Mouse (Mus musculus) heart, postnatal 25 days (tissue): ENCODE measurements around the gene Ltbp4. TPM values are rescaled to one million over a fixed set of nuclear protein-coding genes. Genes with fewer than 3 reads are reported as not detected.

Experiments
- DNase-seq: peaks from one replicate; pipeline ENCODE4 v3.0.0; 2022; ENCODE audit warnings: low spot score
- intact Hi-C: fragments of 180-260 bp; cut with DNase I; formaldehyde crosslinking; loops from one replicate; pipeline ENCODE4 v1.15.1; 2025
- total RNA-seq, 2 experiments: library from RNA; stranded (reverse); gene quantifications; 2 replicates each; pipeline ENCODE4 v1.2.3; 2021

Gene Ltbp4
- total RNA-seq, 2 experiments from 2014 or later = 210 to 247 TPM

GRCm38 (mm10) chr7:27307551-27307950 lies 29.9 kb downstream of the Ltbp4 start:
- intact Hi-C loops = no loop called here
- DNase-seq = no peak

- no peak for DNase-seq
- intact Hi-C loops = no loop called here
Measured at GRCm38 (mm10) chr7:27306161-27307160, 31.0 kb downstream of the Ltbp4 start.

GRCm38 (mm10) chr7:27305091-27305730 lies 32.3 kb downstream of the Ltbp4 start:
- DNase-seq = no peak
- intact Hi-C loops = no loop called here

GRCm38 (mm10) chr7:27302172-27302571 lies 35.3 kb downstream of the Ltbp4 start:
- DNase-seq = peak; percentile 58
- intact Hi-C loops = loop anchor here (2.0 kb wide), 1 partner anchor 27 kb away; no protein-coding TSS in a partner anchor

- DNase-seq = no peak
- intact Hi-C loops = no loop called here
Measured at GRCm38 (mm10) chr7:27300801-27301200, 36.7 kb downstream of the Ltbp4 start.

- DNase-seq = no peak
- intact Hi-C loops = no loop called here
Measured at GRCm38 (mm10) chr7:27300351-27300750, 37.1 kb downstream of the Ltbp4 start.

GRCm38 (mm10) chr7:27298816-27299215 lies 38.7 kb downstream of the Ltbp4 start:
- no peak for DNase-seq
- intact Hi-C loops = no loop called here

GRCm38 (mm10) chr7:27298033-27298610 lies 39.4 kb downstream of the Ltbp4 start:
- no peak for DNase-seq
- intact Hi-C loops = no loop called here

GRCm38 (mm10) chr7:27296518-27296917 lies 41.0 kb downstream of the Ltbp4 start:
- DNase-seq = no peak
- intact Hi-C loops = no loop called here

GRCm38 (mm10) chr7:27295956-27296355 lies 41.5 kb downstream of the Ltbp4 start:
- DNase-seq = no peak
- intact Hi-C loops = no loop called here

- intact Hi-C loops = loop anchor here (5.0 kb wide), 1 partner anchor 35 kb away; no protein-coding TSS in a partner anchor
- peak; percentile 80 for DNase-seq
Measured at GRCm38 (mm10) chr7:27291795-27292466, 45.6 kb downstream of the Ltbp4 start.

- intact Hi-C loops = loop anchor here (5.0 kb wide), 1 partner anchor 37 kb away; no protein-coding TSS in a partner anchor
- DNase-seq = no peak
Measured at GRCm38 (mm10) chr7:27290555-27290954, 46.9 kb downstream of the Ltbp4 start.

GRCm38 (mm10) chr7:27288732-27289131 lies 48.8 kb downstream of the Ltbp4 start:
- no peak for DNase-seq
- intact Hi-C loops = no loop called here

- no peak for DNase-seq
- intact Hi-C loops = loop anchor here (1.0 kb wide), 1 partner anchor 153 kb away; no protein-coding TSS in a partner anchor
Measured at GRCm38 (mm10) chr7:27285698-27286066, 51.8 kb downstream of the Ltbp4 start.

- intact Hi-C loops = loop anchor here (1.0 kb wide), 1 partner anchor 153 kb away; no protein-coding TSS in a partner anchor
- DNase-seq = peak; percentile 72
Measured at GRCm38 (mm10) chr7:27284865-27285697, 52.4 kb downstream of the Ltbp4 start.

- no peak for DNase-seq
- intact Hi-C loops = no loop called here
Measured at GRCm38 (mm10) chr7:27282225-27282624, 55.3 kb downstream of the Ltbp4 start.

- DNase-seq = no peak
- intact Hi-C loops = no loop called here
Measured at GRCm38 (mm10) chr7:27281717-27282116, 55.8 kb downstream of the Ltbp4 start.

- intact Hi-C loops = loop anchor here (5.0 kb wide), 1 partner anchor 120 kb away; no protein-coding TSS in a partner anchor
- DNase-seq = no peak
Measured at GRCm38 (mm10) chr7:27277191-27277590, 60.3 kb downstream of the Ltbp4 start.

- intact Hi-C loops = loop anchor here (5.0 kb wide), 1 partner anchor 119 kb away; no protein-coding TSS in a partner anchor
- no peak for DNase-seq
Measured at GRCm38 (mm10) chr7:27276021-27276420, 61.5 kb downstream of the Ltbp4 start.
